Mouse (Mus musculus) T-cell, adult 2 months (primary cell): ENCODE results near the gene Gpcpd1.

Source experiments
- DNase-seq: peaks from one replicate; pipeline ENCODE4 v3.0.0; 2022; ENCODE audit warnings: low spot score

Gene Gpcpd1

GRCm38 (mm10) chr2:132586006-132586405 is 1.5 kb downstream of the Gpcpd1 start:
- DNase-seq = no peak

DNA sequence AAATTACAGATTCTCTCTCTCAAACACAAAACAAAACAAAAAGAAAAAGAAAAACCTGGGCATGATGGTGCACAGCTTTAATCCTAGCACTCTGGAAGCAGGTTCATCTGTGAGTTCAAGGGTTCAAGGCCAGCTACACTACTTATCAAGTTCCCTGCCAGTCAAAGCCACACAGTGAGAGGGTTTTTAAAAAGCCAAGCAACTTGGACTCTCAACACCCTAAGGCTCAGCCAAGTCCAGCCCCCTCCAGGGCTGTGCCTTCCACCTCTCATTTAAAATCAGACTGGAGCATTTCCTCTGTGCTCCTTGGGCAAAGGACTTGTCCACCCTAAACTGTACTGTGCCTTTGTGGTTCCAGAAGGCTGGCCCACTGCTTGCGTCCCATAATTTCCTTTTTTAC is 3.3 kb downstream of the Gpcpd1 start:
- no peak for DNase-seq

DNA sequence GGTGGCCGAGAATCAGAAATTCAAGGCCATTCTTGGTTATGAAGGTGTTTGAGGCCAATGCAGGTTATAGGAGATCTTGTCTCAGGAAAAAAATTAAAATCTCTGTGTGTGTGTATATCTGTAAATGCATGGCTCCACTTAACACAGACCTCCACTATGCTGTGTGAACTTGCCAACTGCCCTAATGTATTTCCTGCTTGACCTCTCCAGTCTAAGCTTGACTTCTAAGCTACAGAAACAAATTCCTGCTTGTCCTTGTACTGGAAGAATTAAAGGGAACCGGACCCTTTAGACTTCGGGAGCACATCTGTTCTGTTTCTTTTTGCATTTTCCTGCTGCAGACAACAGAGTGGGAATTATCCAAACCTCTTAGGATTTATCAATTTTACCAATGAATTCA is 4.4 kb downstream of the Gpcpd1 start:
- DNase-seq = no peak

DNA sequence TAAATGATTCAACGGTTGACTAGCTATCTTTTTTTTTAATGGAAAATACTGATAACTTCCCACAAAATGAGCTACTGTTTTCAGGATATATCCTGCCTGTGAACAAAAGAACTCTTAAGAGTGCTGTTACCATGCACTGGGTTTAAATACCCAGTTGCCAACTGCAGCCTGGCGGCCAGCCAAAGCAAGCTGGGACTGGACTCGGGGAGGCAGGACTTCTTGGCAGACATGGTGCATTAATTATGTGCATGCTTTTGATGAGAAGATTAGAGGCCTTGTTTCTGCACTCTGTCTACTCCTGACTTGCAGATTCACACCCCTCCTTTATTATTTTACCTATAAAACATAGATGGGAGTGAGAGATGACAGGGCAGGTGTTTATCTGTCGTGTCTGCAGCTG is 5.3 kb downstream of the Gpcpd1 start:
- DNase-seq = no peak

DNA sequence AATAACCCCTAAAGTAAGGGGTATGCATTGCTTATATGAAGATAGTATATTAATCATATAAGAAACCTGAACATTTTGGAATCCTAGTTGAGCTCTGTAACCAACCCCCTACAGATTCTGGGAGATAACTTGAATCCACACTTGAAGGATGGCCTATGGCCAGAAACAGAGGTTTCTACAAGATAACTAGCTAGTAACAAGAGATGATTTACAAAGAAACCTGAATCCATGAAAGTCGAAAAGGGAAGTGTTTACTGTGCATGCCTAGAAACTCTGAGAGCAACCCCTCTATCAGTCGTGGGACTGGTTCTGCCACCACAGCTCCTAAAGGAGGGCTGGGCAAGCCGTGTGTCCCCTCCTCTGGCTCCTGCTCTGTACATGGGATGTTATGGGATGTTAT is 7.8 kb downstream of the Gpcpd1 start:
- DNase-seq = no peak

DNA sequence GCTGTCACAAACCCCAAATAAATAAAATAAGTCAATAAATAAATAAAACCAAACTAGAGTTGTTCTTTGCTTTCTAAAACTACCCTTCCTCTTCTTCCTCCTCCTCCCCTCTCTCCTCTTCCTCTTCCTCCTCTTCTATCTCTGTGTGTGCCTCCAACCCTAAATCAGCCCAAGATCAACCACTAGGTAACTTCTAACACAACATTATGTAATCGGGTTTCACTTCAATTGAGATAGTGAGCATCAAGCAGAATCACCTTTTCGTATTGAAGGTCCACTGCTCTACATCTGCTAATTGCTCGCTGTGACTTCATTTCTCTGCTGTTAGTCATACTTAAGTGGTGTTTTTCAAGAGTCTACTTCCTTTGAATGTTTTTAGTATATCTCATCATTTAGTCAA is 8.8 kb downstream of the Gpcpd1 start:
- DNase-seq = peak; percentile 16

GRCm38 (mm10) chr2:132578059-132578458 is 9.5 kb downstream of the Gpcpd1 start:
- DNase-seq = peak; percentile 98

GRCm38 (mm10) chr2:132577431-132577981 is 10.0 kb downstream of the Gpcpd1 start:
- peak; percentile 73 for DNase-seq

DNA sequence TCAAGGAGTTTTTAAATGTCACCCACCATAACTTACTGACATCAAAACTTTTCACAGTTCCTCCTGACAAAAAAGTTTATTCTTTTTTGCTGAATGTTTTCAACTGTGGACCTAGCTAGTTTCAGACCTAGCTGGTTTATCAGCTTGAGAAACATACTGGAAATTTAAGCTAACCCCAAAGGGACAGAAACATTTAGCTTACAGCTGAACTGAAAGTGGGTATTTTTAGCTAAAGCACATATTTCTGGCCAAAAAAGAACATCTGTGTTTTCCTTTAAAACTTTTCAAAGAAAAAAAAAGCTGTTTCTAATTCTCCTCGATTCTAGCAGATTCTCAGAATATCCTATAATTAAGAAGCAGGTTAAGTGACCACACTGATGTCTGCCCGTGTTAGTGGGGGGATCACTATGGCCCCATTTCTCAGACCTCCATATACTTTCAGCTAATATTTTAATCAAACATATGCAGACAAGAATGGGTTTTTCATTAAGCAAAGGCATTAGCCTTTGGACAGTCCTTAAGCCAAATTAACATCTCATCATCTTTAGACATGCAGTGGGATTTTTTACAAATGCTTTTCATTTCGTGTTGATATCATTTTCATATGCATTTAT is 10.9 kb downstream of the Gpcpd1 start:
- DNase-seq = no peak

DNA sequence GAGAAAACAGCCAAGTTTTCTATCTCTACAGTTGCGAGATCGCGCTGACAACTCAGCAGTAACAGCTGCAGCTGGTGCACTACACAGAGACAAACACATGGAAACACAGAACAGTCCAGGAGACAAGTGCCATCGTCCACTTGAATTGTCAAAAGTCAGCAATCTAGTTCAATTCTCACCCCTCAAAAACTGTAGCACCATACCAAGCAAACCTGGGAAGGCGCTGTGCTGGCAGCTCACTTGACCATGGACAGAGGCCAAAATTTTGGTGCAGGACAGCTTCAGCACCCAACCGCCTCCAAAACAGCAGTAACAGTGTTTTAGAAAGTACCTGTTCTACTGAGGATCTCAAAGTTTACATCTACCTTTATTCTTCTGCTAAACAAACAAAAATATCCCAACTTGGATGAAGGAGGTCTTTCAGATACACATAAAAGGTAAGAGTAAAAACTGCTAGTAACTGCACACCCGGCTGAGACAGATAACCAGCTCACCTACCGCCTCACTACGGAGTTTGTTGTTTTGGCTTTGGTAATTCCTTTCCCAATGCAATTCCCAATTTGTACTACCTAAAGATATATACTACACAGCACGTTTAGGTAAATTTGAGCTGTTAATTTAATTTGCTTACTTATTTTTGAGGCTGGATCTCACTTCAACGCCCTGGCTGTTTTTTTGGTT is 11.6 kb downstream of the Gpcpd1 start:
- DNase-seq = no peak

- no peak for DNase-seq
Observed at GRCm38 (mm10) chr2:132575256-132575655, 12.3 kb downstream of the Gpcpd1 start.

GRCm38 (mm10) chr2:132573280-132573679 is 14.2 kb downstream of the Gpcpd1 start:
- DNase-seq = no peak

GRCm38 (mm10) chr2:132572651-132573050 is 14.9 kb downstream of the Gpcpd1 start:
- no peak for DNase-seq

DNA sequence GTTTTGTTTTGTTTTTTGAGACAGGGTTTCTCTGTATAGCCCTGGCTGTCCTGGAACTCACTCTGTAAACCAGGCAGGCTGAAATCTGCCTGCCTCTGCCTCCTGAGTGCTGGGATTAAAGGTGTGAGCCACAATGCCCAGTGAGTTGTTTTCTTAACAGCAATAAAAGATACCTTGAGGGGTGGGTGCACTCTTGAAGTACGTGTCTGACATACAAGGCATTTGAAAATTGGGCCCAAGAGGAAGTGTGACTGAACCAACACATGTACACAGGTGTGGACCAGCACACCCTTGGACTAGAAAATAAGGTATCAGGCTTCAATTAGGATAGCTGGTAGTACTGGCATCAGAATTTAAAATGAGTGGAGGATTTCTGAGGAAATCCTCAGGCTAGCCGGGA is 16.2 kb downstream of the Gpcpd1 start:
- no peak for DNase-seq

DNA sequence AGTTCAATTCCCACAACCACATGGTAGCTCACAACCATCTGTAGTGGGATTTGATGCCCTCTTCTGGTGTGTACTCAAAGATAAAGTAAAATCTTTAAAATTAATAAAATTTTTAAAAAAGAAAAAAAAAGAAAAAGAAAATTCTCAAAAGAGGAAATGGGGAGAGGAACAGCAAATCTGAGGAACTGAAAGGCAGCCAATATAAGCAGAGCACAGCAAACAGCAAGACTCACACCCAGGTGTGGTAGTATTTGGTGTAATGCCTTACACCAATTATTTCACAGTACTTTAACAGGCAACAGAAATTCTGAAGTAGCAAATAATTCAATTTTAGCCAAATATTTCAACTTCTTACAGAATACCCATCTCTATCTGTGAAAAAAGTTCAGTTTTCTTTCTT is 16.7 kb downstream of the Gpcpd1 start:
- no peak for DNase-seq

DNA sequence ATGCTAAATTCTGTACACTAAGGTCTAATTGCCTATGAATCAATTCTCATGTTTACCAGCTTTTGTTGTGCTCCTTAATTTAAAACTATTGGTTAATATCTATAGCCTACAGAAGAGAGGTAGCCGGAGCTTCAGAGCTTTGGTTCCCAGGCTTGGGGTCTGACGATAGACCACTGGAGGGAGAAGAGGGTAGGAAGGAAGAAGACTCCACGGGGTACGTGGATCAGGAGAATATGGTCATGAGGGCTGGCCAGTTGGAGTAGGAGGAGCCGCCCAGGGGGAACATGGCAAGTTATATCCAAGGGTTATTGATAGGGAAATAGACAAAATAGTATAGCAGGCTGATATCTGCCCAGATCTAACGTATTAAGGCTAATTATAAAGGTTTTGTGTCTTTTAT is 17.8 kb downstream of the Gpcpd1 start:
- DNase-seq = no peak

- DNase-seq = no peak
Observed at GRCm38 (mm10) chr2:132567414-132567813, 20.1 kb downstream of the Gpcpd1 start.

DNA sequence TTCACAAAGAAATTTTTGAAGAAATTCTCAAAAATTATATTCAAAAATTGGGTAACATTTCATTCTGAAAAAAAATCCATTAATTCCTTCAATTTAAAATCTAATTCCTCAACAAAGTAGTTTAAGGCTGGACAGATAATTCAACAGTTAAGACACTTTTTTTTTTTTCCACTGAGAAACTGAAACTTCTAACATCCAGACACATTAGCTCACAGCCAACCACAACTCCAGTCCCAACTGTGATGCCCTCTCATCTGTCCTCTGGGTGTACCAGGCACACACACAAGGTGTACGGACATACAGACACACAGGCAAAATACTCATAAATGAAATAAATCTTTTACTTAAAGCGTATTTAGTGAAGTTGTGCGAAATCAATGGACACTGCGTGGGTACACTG is 25.7 kb downstream of the Gpcpd1 start:
- DNase-seq = no peak

DNA sequence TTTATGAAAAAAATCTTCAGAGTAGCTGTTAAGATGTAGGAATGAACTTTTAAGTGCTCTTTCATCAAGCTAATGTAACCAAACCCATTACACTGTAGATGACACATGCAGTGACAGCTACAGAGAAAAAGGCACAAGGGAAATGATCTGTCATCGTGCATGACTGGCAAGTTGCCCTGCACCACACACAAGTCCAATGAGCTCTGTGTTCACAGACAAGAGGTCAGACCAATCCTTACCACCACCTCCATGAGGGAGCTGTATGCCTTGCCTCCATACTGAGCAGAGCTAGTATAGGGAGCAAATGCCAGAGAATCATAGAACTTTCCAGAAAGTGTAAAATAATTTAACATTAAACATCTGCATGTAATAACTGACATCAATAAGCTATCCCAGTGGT is 59.7 kb downstream of the Gpcpd1 start:
- no peak for DNase-seq

GRCm38 (mm10) chr2:132526894-132527532 is 60.5 kb downstream of the Gpcpd1 start:
- no peak for DNase-seq

- no peak for DNase-seq
Observed at GRCm38 (mm10) chr2:132526110-132526509, 61.4 kb downstream of the Gpcpd1 start.

- no peak for DNase-seq
Observed at GRCm38 (mm10) chr2:132518021-132518901, 69.3 kb downstream of the Gpcpd1 start.
